8 mouse cellular contexts compared by ENCODE assay signal in genomic region chr7:38271511-38271811, GRCm38 (mm10). TPM values are rescaled to one million over a fixed set of nuclear protein-coding genes. Genes with fewer than 3 reads are reported as not detected.
DNase-seq lines count a peak whose midpoint lies in the region; ATAC-seq and TF ChIP-seq lines count a peak whose summit lies in the region.

No protein-coding gene starts in this region.

- TF ChIP-seq POLR2A in heart, adult 2 months (IDR thresholded peaks at IDR 0.05; ENCODE audit: insufficient read depth, low read depth, low read length): no peak
- TF ChIP-seq POLR2A in thymus, adult 2 months (IDR thresholded peaks at IDR 0.05; ENCODE audit: control insufficient read depth, extremely low read depth, insufficient read depth, low read length, poor library complexity): no peak

- peaks cover 2% of the 10 kb centered on the region; the same call in 1 of the 2 replicates for H3K36me3 ChIP-seq in heart, adult 2 months (ENCODE audit: control insufficient read depth, insufficient read depth, low read length)
- H3K36me3 ChIP-seq in thymus, adult 2 months (ENCODE audit: control insufficient read depth, insufficient read depth, low read length): peaks cover 5% of the 10 kb centered on the region; the same call in 1 of the 2 replicates
- peaks cover 6% of the 10 kb centered on the region for H3K36me3 ChIP-seq in liver, embryonic 11.5 days (ENCODE audit: control insufficient read depth, insufficient read depth, low read length)
- 0 out of 2 replicates have a peak, but pooled peaks cover 2% of the 10 kb centered on the region for H3K36me3 ChIP-seq in stomach, postnatal 0 days (ENCODE audit: control insufficient read depth, insufficient read depth, low read length)

- H3K9me3 ChIP-seq in liver, embryonic 11.5 days (ENCODE audit: control insufficient read depth, low read length): no peaks in the 10 kb centered on the region
- H3K9me3 ChIP-seq in stomach, postnatal 0 days (ENCODE audit: control insufficient read depth, low read length): no peaks in the 10 kb centered on the region

- peak overlapping the region; percentile 97 for H3K4me3 ChIP-seq in heart, adult 2 months
- H3K4me3 ChIP-seq in thymus, adult 2 months (ENCODE audit: control insufficient read depth, insufficient read depth, low read length): peak overlapping the region; percentile 99
- peak overlapping the region; percentile 80 for H3K4me3 ChIP-seq in liver, embryonic 11.5 days (ENCODE audit: low read depth, low read length)
- peak overlapping the region; percentile 80 for H3K4me3 ChIP-seq in stomach, postnatal 0 days (ENCODE audit: low read depth, low read length)

- under 1% methylated on average over 11 of the region's 11 CpGs for WGBS in heart, adult 2 months
- 1% methylated on average over 11 of the region's 11 CpGs for WGBS in thymus, adult 2 months
- under 1% methylated on average over 11 of the region's 11 CpGs for WGBS in liver, embryonic 11.5 days
- WGBS in stomach, postnatal 0 days: 0% methylated on average over 11 of the region's 11 CpGs

- no peak for TF ChIP-seq EP300 in heart, adult 2 months (IDR thresholded peaks at IDR 0.05; ENCODE audit: insufficient read depth, low read depth, low read length)
- TF ChIP-seq EP300 in stomach, postnatal 0 days (optimal IDR thresholded peaks at IDR 0.05): no peak

- no peaks in the 10 kb centered on the region for H3K27me3 ChIP-seq in heart, adult 2 months (ENCODE audit: control insufficient read depth, insufficient read depth, low read length)
- H3K27me3 ChIP-seq in thymus, adult 2 months (ENCODE audit: control insufficient read depth, insufficient read depth, low read length): no peaks in the 10 kb centered on the region
- no peaks in the 10 kb centered on the region for H3K27me3 ChIP-seq in liver, embryonic 11.5 days (replicated peaks; ENCODE audit: control insufficient read depth, insufficient read depth, low read length)
- no peaks in the 10 kb centered on the region for H3K27me3 ChIP-seq in stomach, postnatal 0 days (ENCODE audit: control insufficient read depth, insufficient read depth, low read length)

- TF ChIP-seq CTCF in heart, adult 2 months (IDR thresholded peaks at IDR 0.05): no peak
- no peak for TF ChIP-seq CTCF in thymus, adult 2 months (IDR thresholded peaks at IDR 0.05; ENCODE audit: borderline replicate concordance, control insufficient read depth, extremely low read depth, insufficient read depth, low read length, poor library complexity)
- TF ChIP-seq CTCF in stomach, postnatal 0 days (IDR thresholded peaks at IDR 0.05; ENCODE audit: low read depth): no peak

- H3K4me1 ChIP-seq in heart, adult 2 months (ENCODE audit: control insufficient read depth, insufficient read depth, low read length): peaks cover 4% of the 10 kb centered on the region; the same call in 1 of the 2 replicates
- H3K4me1 ChIP-seq in thymus, adult 2 months (replicated peaks; ENCODE audit: control insufficient read depth, insufficient read depth, low read length): peaks cover 8% of the 10 kb centered on the region
- peaks cover 9% of the 10 kb centered on the region; the same call in 1 of the 2 replicates for H3K4me1 ChIP-seq in liver, embryonic 11.5 days (replicated peaks; ENCODE audit: control insufficient read depth, insufficient read depth, low read length)
- 0 out of 2 replicates have a peak, but pooled peaks cover 3% of the 10 kb centered on the region for H3K4me1 ChIP-seq in stomach, postnatal 0 days (replicated peaks; ENCODE audit: control insufficient read depth, insufficient read depth)

- H3K27ac ChIP-seq in heart, adult 2 months: peak overlapping the region; percentile 73
- H3K27ac ChIP-seq in thymus, adult 2 months (ENCODE audit: control insufficient read depth, insufficient read depth, low read length): no peak overlapping the region
- H3K27ac ChIP-seq in liver, embryonic 11.5 days (ENCODE audit: low read depth, low read length): no peak overlapping the region
- H3K27ac ChIP-seq in stomach, postnatal 0 days (replicated peaks): peak overlapping the region; percentile 77; the same call in 1 of the 2 replicates

- DNase-seq in heart, adult 2 months: no peak
- DNase-seq in heart, adult 18-20 months: no peak
- no peak for DNase-seq in thymus, adult 2 months
- no peak for DNase-seq in thymus, postnatal 4 days
- no peak for DNase-seq in liver, embryonic 11.5 days (ENCODE audit: low spot score)
- DNase-seq in stomach, postnatal 0 days (ENCODE audit: low spot score): no peak
- DNase-seq in right cerebral cortex, postnatal 4 days: no peak

- peak; percentile 66 for ATAC-seq in liver, embryonic 11.5 days (replicated peaks; ENCODE audit: low FRiP score)
- no peak for ATAC-seq in stomach, postnatal 0 days (ENCODE audit: low FRiP score, low TSS enrichment)
- no peak for ATAC-seq in megakaryocyte progenitor cell, adult 5-6 weeks (replicated peaks; ENCODE audit: poor library complexity)

- peak overlapping the region; percentile 81 for H3K4me2 ChIP-seq in liver, embryonic 11.5 days
- peak overlapping the region; percentile 81 for H3K4me2 ChIP-seq in stomach, postnatal 0 days (replicated peaks; ENCODE audit: low read depth)

- peak overlapping the region; percentile 80 for H3K9ac ChIP-seq in heart, adult 2 months (ENCODE audit: low read depth, low read length)
- H3K9ac ChIP-seq in liver, embryonic 11.5 days (ENCODE audit: low read depth, low read length): peak overlapping the region; percentile 70
- H3K9ac ChIP-seq in stomach, postnatal 0 days (ENCODE audit: low read length): peak overlapping the region; percentile 82

- intact Hi-C loops in heart, adult 2 months (cut with DNase I): loop anchor here (5.0 to 10.0 kb wide), 2 partner anchors 187 to 254 kb away; no protein-coding TSS in a partner anchor

- no peaks in the 10 kb centered on the region for H3K79me2 ChIP-seq in heart, adult 2 months (replicated peaks; ENCODE audit: control insufficient read depth, insufficient read depth, low read length)

RNA-seq across cellular contexts. Expression of gene Pop4, which starts 0.2 kb away (rescaled TPM):
- 10 to 100 TPM in 1 of 2 experiments, 1 to 10 TPM in 1; 9.2 to 10.8 TPM for total RNA-seq in heart, adult 2 months (2021)
- polyA plus RNA-seq in heart, adult 2 months (2012; rRNA removed): 6.8 and 10.0 TPM in 2 replicates
- 1 to 10 TPM; 7.6 to 9.7 TPM for total RNA-seq in heart, adult 18-20 months (2021)
- 16.8 and 17.8 TPM in 2 replicates for polyA plus RNA-seq in thymus, adult 2 months (2012; rRNA removed)
- 43.6 and 50.6 TPM in 2 replicates for polyA plus RNA-seq in liver, embryonic 11.5 days (2014; fragmentation: Nextera tagmentation; extraction: Ambion mirVana)
- polyA plus RNA-seq in stomach, postnatal 0 days (2015; fragmentation: Nextera tagmentation; extraction: Ambion mirVana): 25.3 and 27.6 TPM in 2 replicates
- total RNA-seq in megakaryocyte progenitor cell, adult 5-6 weeks (2015): 37.3 and 43.8 TPM in 2 replicates
- 42.7 and 45.3 TPM in 2 replicates for total RNA-seq in megakaryocyte progenitor cell, adult 5-6 weeks (2017)

RNA-seq across cellular contexts. Expression of gene Plekhf1, which starts 43.6 kb away (rescaled TPM):
- total RNA-seq in heart, adult 2 months (2021): 10 to 100 TPM in 1 of 2 experiments, 1 to 10 TPM in 1; 9.3 to 14.6 TPM
- polyA plus RNA-seq in heart, adult 2 months (2012; rRNA removed): 8.6 and 8.9 TPM in 2 replicates
- 10 to 100 TPM; 12.9 to 13.3 TPM for total RNA-seq in heart, adult 18-20 months (2021)
- polyA plus RNA-seq in thymus, adult 2 months (2012; rRNA removed): 5.8 and 6.2 TPM in 2 replicates
- 0.67 and 1.2 TPM in 2 replicates for polyA plus RNA-seq in liver, embryonic 11.5 days (2014; fragmentation: Nextera tagmentation; extraction: Ambion mirVana)
- polyA plus RNA-seq in stomach, postnatal 0 days (2015; fragmentation: Nextera tagmentation; extraction: Ambion mirVana): 1.9 and 2.0 TPM in 2 replicates
- total RNA-seq in megakaryocyte progenitor cell, adult 5-6 weeks (2015): 0.56 and 0.94 TPM in 2 replicates
- total RNA-seq in megakaryocyte progenitor cell, adult 5-6 weeks (2017): 0.46 and 1.1 TPM in 2 replicates

Comparison
In these comparisons a context has a peak if more than half of its experiments do, and no peak if none do; other contexts are left out.
1. H3K27ac ChIP-seq: peak in heart, adult 2 months (single experiment) and stomach, postnatal 0 days (single experiment); none in thymus, adult 2 months (single experiment) and liver, embryonic 11.5 days (single experiment).
2. Peak in every context shown above with its lines, with median percentiles within 50 percentile points of each other: H3K4me3 ChIP-seq and H3K9ac ChIP-seq.